Mouse (Mus musculus): ENCODE measurements around the gene Cldn6. TPM values are rescaled to one million over a fixed set of nuclear protein-coding genes. Genes with fewer than 3 reads are reported as not detected.

The Cldn6 gene
- polyA plus RNA-seq, 1 experiment from 2014 or later: 10.1 TPM

DNA sequence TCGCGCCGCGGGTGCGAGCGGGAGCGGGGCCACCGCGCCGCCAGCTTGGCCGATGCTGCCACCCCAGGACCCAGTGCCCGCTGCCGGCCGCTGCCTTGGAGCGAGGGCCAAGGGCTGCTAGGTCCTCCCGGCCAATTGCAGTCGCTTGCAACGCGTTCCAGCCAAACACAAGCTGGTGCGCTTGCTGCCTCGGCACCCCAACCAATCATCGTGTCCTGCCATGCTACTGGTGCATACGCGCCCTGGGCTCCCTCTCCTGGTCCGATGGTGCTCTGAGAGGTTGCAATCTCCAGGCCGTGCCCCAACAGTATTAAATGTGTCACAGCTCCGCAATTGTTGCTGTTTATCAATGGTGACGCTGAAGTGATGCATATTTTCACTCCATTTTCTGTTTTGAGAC is 21.0 kb downstream of the Cldn6 start:
- peak overlapping the region; percentile 60 for H3K4me3 ChIP-seq

DNA sequence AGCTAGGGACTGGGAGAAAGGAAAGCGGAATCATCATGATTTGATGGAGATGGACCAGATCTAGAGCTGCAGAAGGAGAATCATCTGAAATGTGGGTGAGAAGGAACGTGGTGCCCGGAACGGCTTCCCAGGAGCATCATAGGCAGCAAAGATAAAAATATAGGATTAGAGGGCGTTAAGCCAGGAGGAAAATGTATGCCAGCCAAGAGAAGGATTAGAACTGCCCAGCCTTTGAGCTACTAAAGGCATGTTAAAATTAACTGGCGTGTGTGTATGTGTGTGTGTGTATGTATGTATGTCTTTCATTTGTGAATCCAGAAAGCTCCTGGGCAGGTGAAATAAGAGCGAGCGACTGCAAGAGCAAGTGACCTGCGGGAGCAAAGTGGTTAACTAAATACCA is 24.3 kb downstream of the Cldn6 start:
- Histone ChIP-seq H3K36me3 (no peaks in the 10 kb centered on the region), H3K27me3 (peaks cover 38% of the 10 kb centered on the region), H3K4me3 (no peak overlapping the region), H3K4me1 (peaks cover 21% of the 10 kb centered on the region), H3K27ac (no peak overlapping the region), H3K9me3 (no peaks in the 10 kb centered on the region), H3K4me2 (no peak overlapping the region), H3K9ac (no peak overlapping the region)
- no peak for ATAC-seq (ENCODE audit: insufficient number of reproducible peaks, low FRiP score, low TSS enrichment, low read depth)
- WGBS: 86% methylated on average over 9 of the region's 9 CpGs

More for the DNA sequence above, 21.0 kb downstream of the Cldn6 start:
- under 1% methylated on average over 25 of the region's 28 CpGs for WGBS
- ATAC-seq (ENCODE audit: insufficient number of reproducible peaks, low FRiP score, low TSS enrichment, low read depth): peak; percentile 85
- H3K4me1 ChIP-seq: peaks cover 16% of the 10 kb centered on the region
- no peak overlapping the region for H3K27ac ChIP-seq
- no peaks in the 10 kb centered on the region for H3K9me3 ChIP-seq
- H3K27me3 ChIP-seq: peaks cover 41% of the 10 kb centered on the region
- H3K9ac ChIP-seq: peak overlapping the region; percentile 33; the same call in 1 of the 2 replicates
- H3K4me2 ChIP-seq: peak overlapping the region; percentile 100
- H3K36me3 ChIP-seq: no peaks in the 10 kb centered on the region

DNA sequence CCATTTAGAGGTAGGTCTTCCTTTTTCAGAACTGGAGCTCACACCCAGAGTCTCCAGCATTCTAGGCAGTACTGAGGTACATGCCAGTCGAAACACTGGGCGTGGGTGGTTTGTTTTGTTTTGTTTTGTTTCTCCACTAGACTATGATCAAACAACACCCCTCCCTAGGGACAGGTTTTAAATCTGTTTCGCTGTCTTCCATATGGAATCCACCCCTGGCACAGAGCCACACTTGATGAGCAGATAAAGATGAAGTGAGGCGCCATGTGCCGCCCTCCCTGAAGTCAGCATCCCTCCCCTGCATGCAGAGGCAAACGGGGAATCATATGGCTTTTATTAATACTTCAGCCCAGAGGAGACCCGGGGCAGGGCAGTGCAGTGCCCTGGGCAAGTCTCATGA is 25.7 kb downstream of the Cldn6 start:
- Histone ChIP-seq H3K4me3 (no peak overlapping the region), H3K27ac (no peak overlapping the region; the same call in 1 of the 2 replicates), H3K36me3 (no peaks in the 10 kb centered on the region), H3K4me1 (peaks cover 15% of the 10 kb centered on the region), H3K9ac (no peak overlapping the region), H3K27me3 (peaks cover 24% of the 10 kb centered on the region), H3K9me3 (no peaks in the 10 kb centered on the region), H3K4me2 (no peak overlapping the region)
- 22% methylated on average over 7 of the region's 7 CpGs for WGBS
- ATAC-seq (ENCODE audit: insufficient number of reproducible peaks, low FRiP score, low TSS enrichment, low read depth): no peak

GRCm38 (mm10) chr17:23705525-23706104 is 26.6 kb downstream of the Cldn6 start:
- no peak overlapping the region for H3K4me2 ChIP-seq
- ATAC-seq (ENCODE audit: insufficient number of reproducible peaks, low FRiP score, low TSS enrichment, low read depth): 0 out of 2 replicates have a peak, but pooled peaks have one; percentile 31
- peaks cover 16% of the 10 kb centered on the region for H3K27me3 ChIP-seq
- no peaks in the 10 kb centered on the region for H3K9me3 ChIP-seq
- H3K36me3 ChIP-seq: no peaks in the 10 kb centered on the region
- no peak overlapping the region for H3K9ac ChIP-seq
- no peak overlapping the region for H3K4me3 ChIP-seq
- WGBS: 72% methylated on average over 7 of the region's 7 CpGs
- peaks cover 8% of the 10 kb centered on the region for H3K4me1 ChIP-seq
- H3K27ac ChIP-seq: no peak overlapping the region

DNA sequence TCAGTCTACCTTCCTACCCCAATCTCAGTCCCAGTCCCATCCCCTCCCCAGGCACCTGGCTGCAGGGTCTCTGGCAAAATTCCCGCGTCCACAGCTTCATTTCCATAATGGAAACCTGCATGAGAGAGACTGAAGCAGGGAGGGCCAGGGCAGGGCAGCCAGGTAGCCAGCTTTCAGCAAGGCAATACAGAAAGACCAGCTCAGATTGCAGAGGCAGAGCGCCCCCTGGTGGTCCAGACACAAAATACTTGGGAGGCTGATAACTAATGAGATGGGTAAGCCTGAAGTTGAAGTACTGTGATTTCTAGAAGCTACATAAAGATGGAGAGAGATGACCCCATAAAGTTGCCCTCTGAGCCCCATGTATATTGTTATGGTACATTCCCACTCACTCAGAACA is 27.2 kb downstream of the Cldn6 start:
- Histone ChIP-seq H3K4me2 (no peak overlapping the region), H3K4me1 (peaks cover 8% of the 10 kb centered on the region), H3K27me3 (peaks cover 10% of the 10 kb centered on the region; the same call in 1 of the 2 replicates), H3K9me3 (no peaks in the 10 kb centered on the region), H3K4me3 (no peak overlapping the region), H3K27ac (no peak overlapping the region), H3K9ac (no peak overlapping the region), H3K36me3 (no peaks in the 10 kb centered on the region)
- WGBS: 6% methylated on average over 3 of the region's 3 CpGs
- no peak for ATAC-seq (ENCODE audit: insufficient number of reproducible peaks, low FRiP score, low TSS enrichment, low read depth)

DNA sequence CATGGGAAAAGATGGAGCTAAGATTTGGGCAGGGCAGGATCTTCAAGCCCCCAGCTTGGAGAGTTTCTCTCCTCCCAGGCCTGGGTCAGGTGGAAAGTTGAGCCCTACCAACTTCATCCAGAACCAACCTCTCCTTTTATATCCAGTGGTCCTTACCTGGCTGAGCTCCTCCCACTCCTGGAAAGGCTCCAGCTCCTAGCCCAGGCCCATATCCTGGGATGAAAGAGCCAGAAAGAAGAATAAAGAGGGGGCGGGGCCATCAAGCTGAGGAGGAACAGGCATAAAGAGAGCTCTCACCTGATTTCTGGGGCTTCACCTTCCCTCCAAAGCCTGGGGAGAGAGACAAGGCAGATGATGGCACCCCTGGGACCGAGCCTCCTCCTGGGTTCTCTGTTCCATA is 38.0 kb downstream of the Cldn6 start:
- Histone ChIP-seq H3K4me1 (0 out of 2 replicates have a peak, but pooled peaks cover 3% of the 10 kb centered on the region), H3K27ac (no peak overlapping the region), H3K9ac (no peak overlapping the region), H3K9me3 (no peaks in the 10 kb centered on the region), H3K4me3 (no peak overlapping the region), H3K27me3 (0 out of 2 replicates have a peak, but pooled peaks cover 2% of the 10 kb centered on the region), H3K4me2 (no peak overlapping the region), H3K36me3 (no peaks in the 10 kb centered on the region)
- no peak for ATAC-seq (ENCODE audit: insufficient number of reproducible peaks, low FRiP score, low TSS enrichment, low read depth)
- WGBS: 59% methylated on average over 2 of the region's 2 CpGs

- Histone ChIP-seq H3K9me3 (no peaks in the 10 kb centered on the region), H3K27ac (no peak overlapping the region), H3K36me3 (no peaks in the 10 kb centered on the region), H3K27me3 (0 out of 2 replicates have a peak, but pooled peaks cover 2% of the 10 kb centered on the region), H3K4me3 (no peak overlapping the region), H3K9ac (no peak overlapping the region), H3K4me1 (0 out of 2 replicates have a peak, but pooled peaks cover 3% of the 10 kb centered on the region), H3K4me2 (no peak overlapping the region)
- ATAC-seq (ENCODE audit: insufficient number of reproducible peaks, low FRiP score, low TSS enrichment, low read depth): no peak
- WGBS: 20% methylated on average over 1 of the region's 1 CpGs
Observed at GRCm38 (mm10) chr17:23719455-23719854, 40.4 kb downstream of the Cldn6 start.

DNA sequence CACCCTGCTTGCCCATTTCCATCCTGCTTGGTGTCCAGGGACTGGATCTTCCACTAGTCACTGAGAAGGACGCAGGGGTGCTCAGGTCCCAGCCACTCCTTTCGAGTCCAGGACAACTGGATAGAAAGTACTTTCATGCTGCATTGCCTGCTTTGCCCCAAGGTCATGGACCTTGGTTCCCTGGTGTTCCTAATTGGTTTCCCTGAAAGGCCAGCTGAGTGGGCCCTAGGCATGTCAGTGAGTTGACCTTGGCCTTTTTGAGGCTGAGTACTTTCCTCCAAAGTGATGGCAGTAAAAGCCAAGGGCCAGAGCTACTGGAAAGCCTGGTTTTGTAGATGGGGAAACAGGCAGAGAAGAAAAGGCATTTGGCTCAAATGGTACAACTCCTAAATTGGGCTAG is 42.8 kb downstream of the Cldn6 start:
- Histone ChIP-seq H3K9ac (no peak overlapping the region), H3K27me3 (0 out of 2 replicates have a peak, but pooled peaks cover 2% of the 10 kb centered on the region), H3K4me2 (no peak overlapping the region), H3K27ac (peak overlapping the region; percentile 24; the same call in 1 of the 2 replicates), H3K36me3 (no peaks in the 10 kb centered on the region), H3K9me3 (no peaks in the 10 kb centered on the region), H3K4me3 (no peak overlapping the region), H3K4me1 (peaks cover 12% of the 10 kb centered on the region)
- ATAC-seq (ENCODE audit: insufficient number of reproducible peaks, low FRiP score, low TSS enrichment, low read depth): no peak
- WGBS: 85% methylated on average over 2 of the region's 2 CpGs

GRCm38 (mm10) chr17:23722376-23723125 is 43.5 kb downstream of the Cldn6 start, which contains the start of gene 1520401A03Rik:
TSS of gene 1520401A03Rik (minus strand) at chr17:23722783.
- Histone ChIP-seq H3K4me3 (no peak within 1 kb of the TSS), H3K4me1 (peaks cover 16% of the 10 kb centered on the region), H3K36me3 (no peaks in the 10 kb centered on the region), H3K9me3 (no peaks in the 10 kb centered on the region), H3K27me3 (0 out of 2 replicates have a peak, but pooled peaks cover 2% of the 10 kb centered on the region), H3K4me2 (no peak within 1 kb of the TSS), H3K9ac (no peak within 1 kb of the TSS), H3K27ac (peak within 1 kb of the TSS; percentile 24; the same call in 1 of the 2 replicates)
- WGBS: 59% methylated on average over 7 of the region's 7 CpGs
- ATAC-seq (ENCODE audit: insufficient number of reproducible peaks, low FRiP score, low TSS enrichment, low read depth): no peak

- no peak for ATAC-seq (ENCODE audit: insufficient number of reproducible peaks, low FRiP score, low TSS enrichment, low read depth)
- no peaks in the 10 kb centered on the region for H3K9me3 ChIP-seq
- H3K36me3 ChIP-seq: no peaks in the 10 kb centered on the region
- 0 out of 2 replicates have a peak, but pooled peaks cover 2% of the 10 kb centered on the region for H3K27me3 ChIP-seq
- WGBS: 56% methylated on average over 4 of the region's 4 CpGs
- H3K4me2 ChIP-seq: peak overlapping the region; percentile 87
- no peak overlapping the region; the same call in 1 of the 2 replicates for H3K9ac ChIP-seq
- H3K27ac ChIP-seq: peak overlapping the region; percentile 79
- H3K4me3 ChIP-seq: peak overlapping the region; percentile 89
- H3K4me1 ChIP-seq: peaks cover 16% of the 10 kb centered on the region
Observed at GRCm38 (mm10) chr17:23725477-23725876, 46.4 kb downstream of the Cldn6 start.

DNA sequence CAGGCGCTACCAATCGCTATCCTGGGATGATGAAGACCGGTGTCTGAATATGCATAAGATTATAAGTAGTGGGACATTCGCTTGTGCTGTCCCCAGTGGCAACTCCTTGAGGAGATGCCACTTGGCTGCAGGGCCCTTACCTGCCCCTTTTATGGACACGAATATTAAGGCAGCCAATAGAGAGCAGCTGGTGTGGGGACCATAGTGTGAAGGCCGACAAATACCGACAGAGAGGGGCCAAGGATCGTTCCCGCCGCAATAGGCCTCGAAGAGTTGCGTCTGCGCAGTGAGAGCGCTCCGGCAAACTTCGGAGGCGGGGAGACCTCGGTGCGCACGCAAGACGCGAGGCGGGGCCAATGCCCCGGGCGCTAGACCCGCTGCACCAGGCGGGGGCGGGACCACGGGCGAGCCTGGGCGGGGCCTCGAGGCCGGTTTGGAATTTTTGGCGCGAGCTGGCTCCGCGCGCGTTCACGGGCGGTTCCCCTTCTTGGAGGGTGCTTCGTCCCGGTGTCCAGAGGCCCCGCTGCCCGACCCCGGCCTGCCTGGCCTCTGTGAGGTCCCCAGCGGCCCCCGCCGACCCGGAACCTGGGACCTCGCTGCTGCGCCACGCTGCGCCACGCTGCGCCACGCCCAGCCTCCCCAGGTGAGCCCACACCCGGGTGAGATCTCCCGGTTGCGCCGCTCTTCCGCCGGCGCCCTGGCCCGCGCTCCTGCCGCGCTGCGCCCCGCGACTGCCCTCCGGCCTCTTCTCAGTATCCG is 47.1 kb downstream of the Cldn6 start, which contains the start of gene Pkmyt1:
TSS of gene Pkmyt1 (plus strand) at position 338 of the 759 bp plus-strand sequence.
- H3K4me2 ChIP-seq: peak within 1 kb of the TSS; percentile 87
- H3K4me1 ChIP-seq: peaks cover 14% of the 10 kb centered on the region
- H3K4me3 ChIP-seq: peak within 1 kb of the TSS; percentile 89
- H3K36me3 ChIP-seq: no peaks in the 10 kb centered on the region
- peak within 1 kb of the TSS; percentile 71 for H3K9ac ChIP-seq
- 1% methylated on average over 73 of the region's 73 CpGs for WGBS
- H3K9me3 ChIP-seq: no peaks in the 10 kb centered on the region
- H3K27me3 ChIP-seq: no peaks in the 10 kb centered on the region
- H3K27ac ChIP-seq: peak within 1 kb of the TSS; percentile 86
- ATAC-seq (ENCODE audit: insufficient number of reproducible peaks, low FRiP score, low TSS enrichment, low read depth): peak; percentile 90

Measured in limb, embryonic 15.5 days (tissue).